Mouse (Mus musculus) forebrain, embryonic 11.5 days (tissue): Measurements from ENCODE around the gene Phactr1. TPM values are rescaled to one million over a fixed set of nuclear protein-coding genes. Genes with fewer than 3 reads are reported as not detected.
A peak's percentile ranks its signal among the peaks of the same experiment; 100 is the strongest.

Source experiments
- ATAC-seq: fragments of 200-750 bp; cut with Nextera tagmentation; replicated peaks from 2 replicates; pipeline ENCODE4 v1.8.0; 2017; ENCODE audit warnings: moderate TSS enrichment; ENCODE audit not compliant: low FRiP score
- DNase-seq: peaks from one replicate; pipeline ENCODE4 v3.0.0-alpha.2; 2017; ENCODE audit warnings: low spot score
- H3K27ac ChIP-seq: fragments of 300-500 bp; sonication (generic); 2 replicates; pipeline ENCODE4 v1.5.1; 2014; ENCODE audit warnings: low read depth, low read length
- H3K27me3 ChIP-seq: fragments of 300-500 bp; sonication (generic); 2 replicates; pipeline ENCODE4 v1.6.1; 2014; ENCODE audit warnings: mild to moderate bottlenecking, low read length, mixed read lengths; ENCODE audit not compliant: control insufficient read depth, insufficient read depth
- H3K36me3 ChIP-seq: fragments of 300-500 bp; sonication (generic); 2 replicates; pipeline ENCODE4 v1.6.1; 2014; ENCODE audit warnings: mild to moderate bottlenecking, low read length, moderate library complexity, mixed read lengths; ENCODE audit not compliant: control insufficient read depth, insufficient read depth
- H3K4me1 ChIP-seq: fragments of 300-500 bp; sonication (generic); replicated peaks from 2 replicates; pipeline ENCODE4 v1.6.1; 2014; ENCODE audit warnings: low read length, mixed read lengths; ENCODE audit not compliant: control insufficient read depth, insufficient read depth
- H3K4me2 ChIP-seq: fragments of 300-500 bp; sonication (generic); 2 replicates; pipeline ENCODE4 v1.6.1; 2014; ENCODE audit warnings: low read depth, mild to moderate bottlenecking, low read length, moderate library complexity, mixed read lengths; ENCODE audit not compliant: severe bottlenecking
- H3K4me3 ChIP-seq: fragments of 300-500 bp; sonication (generic); 2 replicates; pipeline ENCODE4 v1.5.1; 2014; ENCODE audit warnings: low read depth, low read length
- H3K9ac ChIP-seq: fragments of 300-500 bp; sonication (generic); 2 replicates; pipeline ENCODE4 v1.6.1; 2014; ENCODE audit warnings: low read length
- H3K9me3 ChIP-seq: fragments of 300-500 bp; sonication (generic); 2 replicates; pipeline ENCODE4 v1.6.1; 2016; ENCODE audit warnings: low read length, mixed read lengths; ENCODE audit not compliant: control insufficient read depth
- whole genome bisulfite sequencing: fragments of 180-500 bp; shearing (Covaris S2); extraction: QIAGEN DNeasy Blood & Tissue Kit; methylation state at CpG from one replicate; pipeline ENCODE4 v1.1.7; 2014; 5-methylcytosine and 5-hydroxymethylcytosine counted together
- polyA plus RNA-seq: library from polyadenylated mRNA; unstranded; fragments of >200 nt; fragmentation: Nextera tagmentation; extraction: Ambion mirVana; gene quantifications from 2 replicates; pipeline ENCODE4 v1.2.1, GENCODE M21; 2014

Phactr1 gene
- polyA plus RNA-seq, 1 experiment from 2014 or later: 12.4 TPM

GRCm38 (mm10) chr13:42989481-42989880 is 309.1 kb downstream of the Phactr1 start:
- no peak overlapping the region for H3K4me3 ChIP-seq
- no peak overlapping the region for H3K27ac ChIP-seq
- H3K9me3 ChIP-seq: no peaks in the 10 kb centered on the region
- WGBS: 90% methylated on average over 5 of the region's 5 CpGs
- H3K27me3 ChIP-seq: no peaks in the 10 kb centered on the region
- H3K4me1 ChIP-seq: no peaks in the 10 kb centered on the region
- DNase-seq (no peak), ATAC-seq (no peak)
- H3K36me3 ChIP-seq: no peaks in the 10 kb centered on the region
- no peak overlapping the region for H3K9ac ChIP-seq
- H3K4me2 ChIP-seq: no peak overlapping the region

- no peaks in the 10 kb centered on the region for H3K36me3 ChIP-seq
- no peak overlapping the region for H3K27ac ChIP-seq
- no peaks in the 10 kb centered on the region for H3K27me3 ChIP-seq
- H3K9me3 ChIP-seq: no peaks in the 10 kb centered on the region
- ATAC-seq (no peak), DNase-seq (no peak)
- H3K4me2 ChIP-seq: no peak overlapping the region
- H3K4me3 ChIP-seq: no peak overlapping the region
- H3K4me1 ChIP-seq: no peaks in the 10 kb centered on the region
- no peak overlapping the region for H3K9ac ChIP-seq
- 85% methylated on average over 3 of the region's 3 CpGs for whole genome bisulfite sequencing
Observed at GRCm38 (mm10) chr13:42990051-42990450, 309.6 kb downstream of the Phactr1 start.

- whole genome bisulfite sequencing: 78% methylated on average over 2 of the region's 2 CpGs
- ATAC-seq: no peak
- no peak overlapping the region for H3K4me2 ChIP-seq
- no peaks in the 10 kb centered on the region for H3K27me3 ChIP-seq
- no peak overlapping the region for H3K9ac ChIP-seq
- H3K9me3 ChIP-seq: no peaks in the 10 kb centered on the region
- no peak for DNase-seq
- no peaks in the 10 kb centered on the region for H3K4me1 ChIP-seq
- no peaks in the 10 kb centered on the region for H3K36me3 ChIP-seq
- no peak overlapping the region for H3K4me3 ChIP-seq
- H3K27ac ChIP-seq: no peak overlapping the region
Observed at GRCm38 (mm10) chr13:42990493-42991111, 310.2 kb downstream of the Phactr1 start.

GRCm38 (mm10) chr13:42991164-42991563 is 310.7 kb downstream of the Phactr1 start:
- H3K4me3 ChIP-seq: no peak overlapping the region
- peak overlapping the region; percentile 25; the same call in 1 of the 2 replicates for H3K27ac ChIP-seq
- no peak overlapping the region for H3K9ac ChIP-seq
- H3K4me2 ChIP-seq: no peak overlapping the region
- no peaks in the 10 kb centered on the region for H3K36me3 ChIP-seq
- H3K27me3 ChIP-seq: no peaks in the 10 kb centered on the region
- no peaks in the 10 kb centered on the region for H3K9me3 ChIP-seq
- H3K4me1 ChIP-seq: no peaks in the 10 kb centered on the region
- WGBS: 48% methylated on average over 3 of the region's 3 CpGs
- ATAC-seq: no peak
- DNase-seq: no peak

- Histone ChIP-seq H3K27ac (no peak overlapping the region), H3K4me3 (no peak overlapping the region), H3K9me3 (no peaks in the 10 kb centered on the region), H3K36me3 (no peaks in the 10 kb centered on the region), H3K4me1 (no peaks in the 10 kb centered on the region), H3K4me2 (no peak overlapping the region), H3K27me3 (no peaks in the 10 kb centered on the region), H3K9ac (no peak overlapping the region)
- 38% methylated on average over 4 of the region's 4 CpGs for WGBS
- DNase-seq (peak; percentile 53), ATAC-seq (peak; percentile 55)
Observed at GRCm38 (mm10) chr13:42992306-42992705, 311.9 kb downstream of the Phactr1 start.

GRCm38 (mm10) chr13:42994276-42994675 is 313.9 kb downstream of the Phactr1 start:
- no peak for ATAC-seq
- 90% methylated on average over 3 of the region's 3 CpGs for WGBS
- H3K27ac ChIP-seq: no peak overlapping the region
- no peak overlapping the region for H3K9ac ChIP-seq
- DNase-seq: no peak
- H3K36me3 ChIP-seq: no peaks in the 10 kb centered on the region
- H3K27me3 ChIP-seq: no peaks in the 10 kb centered on the region
- H3K4me1 ChIP-seq: no peaks in the 10 kb centered on the region
- no peak overlapping the region for H3K4me2 ChIP-seq
- H3K4me3 ChIP-seq: no peak overlapping the region
- H3K9me3 ChIP-seq: no peaks in the 10 kb centered on the region

GRCm38 (mm10) chr13:42996188-42996587 is 315.8 kb downstream of the Phactr1 start:
- Histone ChIP-seq H3K9me3 (no peaks in the 10 kb centered on the region), H3K27me3 (no peaks in the 10 kb centered on the region), H3K4me1 (no peaks in the 10 kb centered on the region), H3K9ac (no peak overlapping the region), H3K36me3 (no peaks in the 10 kb centered on the region), H3K27ac (no peak overlapping the region), H3K4me2 (no peak overlapping the region), H3K4me3 (no peak overlapping the region)
- ATAC-seq: no peak
- no peak for DNase-seq
- 79% methylated on average over 4 of the region's 4 CpGs for WGBS

- no peak overlapping the region for H3K9ac ChIP-seq
- WGBS: 81% methylated on average over 3 of the region's 3 CpGs
- no peaks in the 10 kb centered on the region for H3K9me3 ChIP-seq
- H3K27me3 ChIP-seq: no peaks in the 10 kb centered on the region
- no peak overlapping the region for H3K4me3 ChIP-seq
- no peaks in the 10 kb centered on the region for H3K4me1 ChIP-seq
- no peak overlapping the region for H3K4me2 ChIP-seq
- no peak for ATAC-seq
- H3K36me3 ChIP-seq: no peaks in the 10 kb centered on the region
- H3K27ac ChIP-seq: no peak overlapping the region
- DNase-seq: no peak
Observed at GRCm38 (mm10) chr13:42999287-42999686, 318.9 kb downstream of the Phactr1 start.

- DNase-seq (no peak), ATAC-seq (no peak)
Observed at GRCm38 (mm10) chr13:43005131-43005579, 324.7 kb downstream of the Phactr1 start.

More at GRCm38 (mm10) chr13:43005131-43005579, 324.7 kb downstream of the Phactr1 start:
- Histone ChIP-seq H3K27ac (no peak overlapping the region), H3K9ac (no peak overlapping the region), H3K9me3 (no peaks in the 10 kb centered on the region), H3K27me3 (no peaks in the 10 kb centered on the region), H3K36me3 (no peaks in the 10 kb centered on the region), H3K4me1 (no peaks in the 10 kb centered on the region), H3K4me2 (no peak overlapping the region), H3K4me3 (no peak overlapping the region)
- 24% methylated on average over 3 of the region's 3 CpGs for WGBS
